Mouse (Mus musculus) testis, adult 2 months (tissue): ENCODE measurements around the gene Atn1.

Source experiments
- CTCF ChIP-seq: fragments of 200-500 bp; IDR thresholded peaks from 2 replicates; pipeline ENCODE4 v1.5.1; 2012; ENCODE audit warnings: low read depth, mild to moderate bottlenecking, inconsistent platforms, low read length, moderate library complexity; ENCODE audit not compliant: control insufficient read depth, insufficient read depth, insufficient replicate concordance
- POLR2A ChIP-seq: fragments of 200-500 bp; IDR thresholded peaks from 2 replicates; pipeline ENCODE4 v1.6.1; 2012; ENCODE audit warnings: low read depth, mild to moderate bottlenecking, inconsistent platforms, low read length, moderate library complexity; ENCODE audit not compliant: control insufficient read depth

DNA sequence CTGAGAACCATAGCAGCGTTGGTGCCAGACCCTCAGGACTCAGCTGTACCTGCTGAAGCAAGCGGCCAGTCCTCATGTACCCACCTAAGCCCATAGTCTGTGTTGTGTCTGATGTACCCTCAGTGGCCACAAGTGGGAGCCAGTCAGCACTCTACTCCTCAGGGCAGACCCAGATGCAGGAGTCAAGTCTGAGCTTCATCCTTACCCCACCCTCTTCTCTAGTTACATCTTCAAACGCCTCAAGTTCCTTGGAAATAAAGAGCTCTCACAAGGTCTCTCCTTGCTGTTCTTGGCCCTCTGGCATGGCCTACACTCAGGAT lies 53.6 kb downstream of the Atn1 start:
- TF ChIP-seq POLR2A (no peak), CTCF (peak; percentile 77; the same call in 1 of the 2 replicates)
